Mouse (Mus musculus) heart, embryonic 15.5 days (tissue): Measurements from ENCODE around the gene Aunip. TPM values are rescaled to one million over a fixed set of nuclear protein-coding genes. Genes with fewer than 3 reads are reported as not detected.

Source experiments
- ATAC-seq: fragments of 200-750 bp; cut with Nextera tagmentation; replicated peaks from 2 replicates; pipeline ENCODE4 v1.8.0; 2017; ENCODE audit warnings: low read depth, moderate TSS enrichment; ENCODE audit not compliant: insufficient number of reproducible peaks, insufficient read depth, low FRiP score
- H3K27ac ChIP-seq: fragments of 300-500 bp; sonication (generic); 2 replicates; pipeline ENCODE4 v1.5.1; 2015; ENCODE audit warnings: mild to moderate bottlenecking, inconsistent platforms
- H3K27me3 ChIP-seq: fragments of 300-500 bp; sonication (generic); 2 replicates; pipeline ENCODE4 v1.6.1; 2015; ENCODE audit warnings: inconsistent platforms
- H3K36me3 ChIP-seq: fragments of 300-500 bp; sonication (generic); 2 replicates; pipeline ENCODE4 v1.6.1; 2015; ENCODE audit warnings: mild to moderate bottlenecking, inconsistent platforms
- H3K4me1 ChIP-seq: fragments of 300-500 bp; sonication (generic); replicated peaks from 2 replicates; pipeline ENCODE4 v1.6.1; 2015; ENCODE audit warnings: inconsistent platforms
- H3K4me2 ChIP-seq: fragments of 300-500 bp; sonication (generic); 2 replicates; pipeline ENCODE4 v1.6.1; 2015; ENCODE audit warnings: inconsistent platforms, mild to moderate bottlenecking, moderate library complexity
- H3K4me3 ChIP-seq: fragments of 300-500 bp; sonication (generic); 2 replicates; pipeline ENCODE4 v1.5.1; 2015; ENCODE audit warnings: mild to moderate bottlenecking, inconsistent platforms
- H3K9ac ChIP-seq: fragments of 300-500 bp; sonication (generic); 2 replicates; pipeline ENCODE4 v1.6.1; 2015; ENCODE audit warnings: mild to moderate bottlenecking, inconsistent platforms
- H3K9me3 ChIP-seq: fragments of 300-500 bp; sonication (generic); replicated peaks from 2 replicates; pipeline ENCODE4 v1.6.1; 2016; ENCODE audit warnings: inconsistent platforms
- WGBS: fragments of 180-500 bp; shearing (Covaris S2); methylation state at CpG from one replicate; pipeline ENCODE4 v1.1.7; 2015; ENCODE audit warnings: mixed read lengths; 5-methylcytosine and 5-hydroxymethylcytosine counted together
- microRNA-seq: library from miRNA; unstranded; fragments of <30 nt; microRNA quantifications from one replicate; pipeline ENCODE4, GENCODE M21; 2016
- polyA plus RNA-seq: library from polyadenylated mRNA; unstranded; fragments of >200 nt; fragmentation: Nextera tagmentation; extraction: Ambion mirVana; gene quantifications from 2 replicates; pipeline ENCODE4 v1.2.1, GENCODE M21; 2015

Aunip gene
- polyA plus RNA-seq, 1 experiment from 2014 or later: 7.9 TPM

GRCm38 (mm10) chr4:134572449-134573300 is 61.9 kb downstream of the Aunip start:
- no peak overlapping the region for H3K27ac ChIP-seq
- no peak for ATAC-seq
- no peak overlapping the region for H3K4me3 ChIP-seq
- H3K36me3 ChIP-seq: peaks cover 7% of the 10 kb centered on the region; the same call in 1 of the 2 replicates
- H3K27me3 ChIP-seq: no peaks in the 10 kb centered on the region
- no peak overlapping the region for H3K4me2 ChIP-seq
- no peaks in the 10 kb centered on the region for H3K9me3 ChIP-seq
- H3K4me1 ChIP-seq: 0 out of 2 replicates have a peak, but pooled peaks cover under 1% of the 10 kb centered on the region
- no peak overlapping the region for H3K9ac ChIP-seq
- 83% methylated on average over 24 of the region's 24 CpGs for WGBS

Small RNA genes lying within 50 kb of the gene (microRNA-seq; reads per million reads assigned to microRNA genes)
- gene Gm23634 (0.63 reads per million), gene Mir6403 (not detected)

Other genes with a start within 250 kb of the Aunip start
- gene Pdik1l, start 223.1 kb upstream of the Aunip start, polyA plus RNA-seq: 11.3 and 14.3 TPM in 2 replicates
- gene Trim63, start 195.9 kb upstream of the Aunip start, polyA plus RNA-seq: 137 and 156 TPM in 2 replicates
- gene Slc30a2, start 167.8 kb upstream of the Aunip start, polyA plus RNA-seq: 0.18 and 0.21 TPM in 2 replicates
- 2.3 and 2.9 TPM in 2 replicates for gene Extl1, start 127.1 kb upstream of the Aunip start, polyA plus RNA-seq
- 10.3 and 10.6 TPM in 2 replicates for gene Pafah2, start 114.7 kb upstream of the Aunip start, polyA plus RNA-seq
- 947 and 956 TPM in 2 replicates for gene Stmn1, start 42.7 kb upstream of the Aunip start, polyA plus RNA-seq
- gene Paqr7, start 14.3 kb upstream of the Aunip start, polyA plus RNA-seq: 11.7 and 11.9 TPM in 2 replicates
- gene Mtfr1l, start 24.4 kb downstream of the Aunip start, polyA plus RNA-seq: 147 and 152 TPM in 2 replicates
- gene Selenon, start 41.2 kb downstream of the Aunip start, polyA plus RNA-seq: 30.8 and 42.0 TPM in 2 replicates
- gene Man1c1, start 193.3 kb downstream of the Aunip start, polyA plus RNA-seq: 5.1 and 6.6 TPM in 2 replicates